Mouse (Mus musculus): ENCODE results near the gene Kcne2. TPM values are rescaled to one million over a fixed set of nuclear protein-coding genes. Genes with fewer than 3 reads are reported as not detected.

Kcne2 gene
- polyA plus RNA-seq, 1 experiment from 2014 or later: not detected

Other genes starting within 250 kb of the Kcne2 start
- 92.2 and 111 TPM in 2 replicates for gene Mrps6, start 234.1 kb upstream of the Kcne2 start, polyA plus RNA-seq (2016; fragmentation: Nextera tagmentation; extraction: Ambion mirVana)
- gene Gm49711, start 234.1 kb upstream of the Kcne2 start, polyA plus RNA-seq (2016; fragmentation: Nextera tagmentation; extraction: Ambion mirVana): 0.30 TPM in 1 of 2 replicates, not detected in the other
- 8.0 and 9.3 TPM in 2 replicates for gene Slc5a3, start 234.1 kb upstream of the Kcne2 start, polyA plus RNA-seq (2016; fragmentation: Nextera tagmentation; extraction: Ambion mirVana)
- 112 and 114 TPM in 2 replicates for gene Smim11, start 8.9 kb downstream of the Kcne2 start, polyA plus RNA-seq (2016; fragmentation: Nextera tagmentation; extraction: Ambion mirVana)
- 0.13 TPM in 1 of 2 replicates, not detected in the other for gene Fam243, start 29.1 kb downstream of the Kcne2 start, polyA plus RNA-seq (2016; fragmentation: Nextera tagmentation; extraction: Ambion mirVana)
- 0.05 and 0.40 TPM in 2 replicates for gene Kcne1, start 67.1 kb downstream of the Kcne2 start, polyA plus RNA-seq (2016; fragmentation: Nextera tagmentation; extraction: Ambion mirVana)
- gene Rcan1, start 178.5 kb downstream of the Kcne2 start, polyA plus RNA-seq (2016; fragmentation: Nextera tagmentation; extraction: Ambion mirVana): 26.1 and 28.0 TPM in 2 replicates
- gene Clic6, start 193.3 kb downstream of the Kcne2 start, polyA plus RNA-seq (2016; fragmentation: Nextera tagmentation; extraction: Ambion mirVana): 0.64 and 0.84 TPM in 2 replicates